Mouse (Mus musculus) forebrain, embryonic 11.5 days (tissue): ENCODE data around the gene Recql5. TPM values are rescaled to one million over a fixed set of nuclear protein-coding genes. Genes with fewer than 3 reads are reported as not detected.
"Not testable (repeated sequence)": the region's sequence is repeated elsewhere in the genome, so short reads cannot be mapped to it uniquely, and the experiment has no call there.

Experiments used
- ATAC-seq: fragments of 200-750 bp; cut with Nextera tagmentation; replicated peaks from 2 replicates; pipeline ENCODE4 v1.8.0; 2017; ENCODE audit warnings: moderate TSS enrichment; ENCODE audit not compliant: low FRiP score
- DNase-seq: peaks from one replicate; pipeline ENCODE4 v3.0.0-alpha.2; 2017; ENCODE audit warnings: low spot score
- H3K27ac ChIP-seq: fragments of 300-500 bp; sonication (generic); 2 replicates; pipeline ENCODE4 v1.5.1; 2014; ENCODE audit warnings: low read depth, low read length
- H3K27me3 ChIP-seq: fragments of 300-500 bp; sonication (generic); 2 replicates; pipeline ENCODE4 v1.6.1; 2014; ENCODE audit warnings: mild to moderate bottlenecking, low read length, mixed read lengths; ENCODE audit not compliant: control insufficient read depth, insufficient read depth
- H3K36me3 ChIP-seq: fragments of 300-500 bp; sonication (generic); 2 replicates; pipeline ENCODE4 v1.6.1; 2014; ENCODE audit warnings: mild to moderate bottlenecking, low read length, moderate library complexity, mixed read lengths; ENCODE audit not compliant: control insufficient read depth, insufficient read depth
- H3K4me1 ChIP-seq: fragments of 300-500 bp; sonication (generic); replicated peaks from 2 replicates; pipeline ENCODE4 v1.6.1; 2014; ENCODE audit warnings: low read length, mixed read lengths; ENCODE audit not compliant: control insufficient read depth, insufficient read depth
- H3K4me2 ChIP-seq: fragments of 300-500 bp; sonication (generic); 2 replicates; pipeline ENCODE4 v1.6.1; 2014; ENCODE audit warnings: low read depth, mild to moderate bottlenecking, low read length, moderate library complexity, mixed read lengths; ENCODE audit not compliant: severe bottlenecking
- H3K4me3 ChIP-seq: fragments of 300-500 bp; sonication (generic); 2 replicates; pipeline ENCODE4 v1.5.1; 2014; ENCODE audit warnings: low read depth, low read length
- H3K9ac ChIP-seq: fragments of 300-500 bp; sonication (generic); 2 replicates; pipeline ENCODE4 v1.6.1; 2014; ENCODE audit warnings: low read length
- H3K9me3 ChIP-seq: fragments of 300-500 bp; sonication (generic); 2 replicates; pipeline ENCODE4 v1.6.1; 2016; ENCODE audit warnings: low read length, mixed read lengths; ENCODE audit not compliant: control insufficient read depth
- WGBS: fragments of 180-500 bp; shearing (Covaris S2); extraction: QIAGEN DNeasy Blood & Tissue Kit; methylation state at CpG from one replicate; pipeline ENCODE4 v1.1.7; 2014; 5-methylcytosine and 5-hydroxymethylcytosine counted together
- polyA plus RNA-seq: library from polyadenylated mRNA; unstranded; fragments of >200 nt; fragmentation: Nextera tagmentation; extraction: Ambion mirVana; gene quantifications from 2 replicates; pipeline ENCODE4 v1.2.1, GENCODE M21; 2014

The Recql5 gene
- polyA plus RNA-seq, 1 experiment from 2014 or later: 28.3 TPM

- no peak for ATAC-seq
- H3K36me3 ChIP-seq: no peaks in the 10 kb centered on the region
- no peaks in the 10 kb centered on the region for H3K9me3 ChIP-seq
- H3K27ac ChIP-seq: no peak overlapping the region
- WGBS: 88% methylated on average over 3 of the region's 3 CpGs
- H3K9ac ChIP-seq: no peak overlapping the region
- H3K4me1 ChIP-seq: no peaks in the 10 kb centered on the region
- no peak overlapping the region for H3K4me3 ChIP-seq
- no peak overlapping the region for H3K4me2 ChIP-seq
- no peaks in the 10 kb centered on the region for H3K27me3 ChIP-seq
- no peak for DNase-seq
Measured at GRCm38 (mm10) chr11:115875935-115876334, 57.3 kb downstream of the Recql5 start.

- H3K4me1 ChIP-seq: no peaks in the 10 kb centered on the region
- H3K9ac ChIP-seq: no peak overlapping the region
- no peaks in the 10 kb centered on the region for H3K36me3 ChIP-seq
- H3K27me3 ChIP-seq: no peaks in the 10 kb centered on the region
- DNase-seq (no peak), ATAC-seq (no peak)
- 73% methylated on average over 4 of the region's 4 CpGs for WGBS
- no peaks in the 10 kb centered on the region for H3K9me3 ChIP-seq
- no peak overlapping the region for H3K4me3 ChIP-seq
- H3K4me2 ChIP-seq: no peak overlapping the region
- H3K27ac ChIP-seq: no peak overlapping the region
Measured at GRCm38 (mm10) chr11:115872437-115872836, 60.8 kb downstream of the Recql5 start.

- ATAC-seq: no peak
- Histone ChIP-seq H3K27me3 (no peaks in the 10 kb centered on the region), H3K9ac (no peak overlapping the region), H3K4me1 (0 out of 2 replicates have a peak, but pooled peaks cover 3% of the 10 kb centered on the region), H3K4me3 (no peak overlapping the region), H3K9me3 (no peaks in the 10 kb centered on the region), H3K4me2 (no peak overlapping the region), H3K27ac (no peak overlapping the region), H3K36me3 (no peaks in the 10 kb centered on the region)
- 87% methylated on average over 8 of the region's 8 CpGs for whole genome bisulfite sequencing
- DNase-seq: no peak
Measured at GRCm38 (mm10) chr11:115869393-115869792, 63.9 kb downstream of the Recql5 start.

- Histone ChIP-seq H3K9me3 (no peaks in the 10 kb centered on the region), H3K4me2 (no peak overlapping the region), H3K36me3 (no peaks in the 10 kb centered on the region), H3K27me3 (peaks cover 18% of the 10 kb centered on the region), H3K27ac (no peak overlapping the region), H3K4me3 (no peak overlapping the region), H3K4me1 (peaks cover 6% of the 10 kb centered on the region), H3K9ac (no peak overlapping the region)
- DNase-seq (no peak), ATAC-seq (no peak)
- WGBS: 90% methylated on average over 8 of the region's 8 CpGs
Measured at GRCm38 (mm10) chr11:115863895-115864294, 69.4 kb downstream of the Recql5 start.

DNA sequence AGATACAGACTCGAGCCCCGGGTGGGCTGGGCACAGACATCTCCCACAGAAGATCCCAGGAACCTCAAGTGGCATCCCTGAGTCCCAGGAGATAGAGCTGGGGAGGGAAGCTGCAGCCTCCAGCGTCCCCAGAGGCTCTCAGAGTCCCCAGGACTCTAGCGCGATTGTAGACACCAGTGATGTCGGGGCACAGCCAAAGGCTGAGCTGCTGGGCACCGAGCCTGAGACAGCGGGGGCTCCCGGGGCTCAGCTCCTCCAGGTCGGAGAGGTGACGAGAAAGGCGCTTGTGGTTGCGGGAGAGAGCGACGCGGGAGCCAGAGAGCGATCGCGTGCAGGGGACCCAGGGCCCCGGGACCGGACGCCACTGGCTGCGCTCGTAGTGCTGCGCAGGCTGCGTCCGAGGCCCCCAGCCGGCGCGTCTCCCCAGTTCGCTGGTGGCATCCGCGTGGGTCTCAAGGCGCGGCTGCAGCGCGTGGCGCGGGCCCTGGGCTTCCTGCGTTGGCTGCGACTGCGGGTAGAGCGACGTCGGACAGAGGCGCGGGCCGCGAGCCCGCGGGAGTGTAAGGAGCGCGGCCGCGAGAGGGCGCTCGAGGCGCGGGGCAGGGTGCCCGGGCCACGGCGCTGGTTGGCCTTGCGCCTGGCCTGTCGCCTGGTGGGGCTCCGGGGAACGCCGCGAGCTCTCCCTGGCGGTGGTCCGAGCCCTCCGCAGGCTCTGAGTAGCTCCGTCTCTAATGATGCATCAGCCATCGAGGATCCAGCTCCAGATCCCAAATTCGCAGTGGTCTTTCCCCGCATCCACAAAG is 73.9 kb downstream of the Recql5 start:
- no peaks in the 10 kb centered on the region for H3K36me3 ChIP-seq
- H3K4me2 ChIP-seq: peak overlapping the region; percentile 51; the same call in 1 of the 2 replicates
- peak; percentile 93 for DNase-seq
- H3K4me1 ChIP-seq: peaks cover 3% of the 10 kb centered on the region
- 4% methylated on average over 75 of the region's 75 CpGs for WGBS
- H3K27me3 ChIP-seq: peaks cover 35% of the 10 kb centered on the region
- peak overlapping the region; percentile 29 for H3K4me3 ChIP-seq
- H3K27ac ChIP-seq: no peak overlapping the region
- H3K9me3 ChIP-seq: no peaks in the 10 kb centered on the region
- peak overlapping the region; percentile 45 for H3K9ac ChIP-seq
- ATAC-seq: peak; percentile 86

DNA sequence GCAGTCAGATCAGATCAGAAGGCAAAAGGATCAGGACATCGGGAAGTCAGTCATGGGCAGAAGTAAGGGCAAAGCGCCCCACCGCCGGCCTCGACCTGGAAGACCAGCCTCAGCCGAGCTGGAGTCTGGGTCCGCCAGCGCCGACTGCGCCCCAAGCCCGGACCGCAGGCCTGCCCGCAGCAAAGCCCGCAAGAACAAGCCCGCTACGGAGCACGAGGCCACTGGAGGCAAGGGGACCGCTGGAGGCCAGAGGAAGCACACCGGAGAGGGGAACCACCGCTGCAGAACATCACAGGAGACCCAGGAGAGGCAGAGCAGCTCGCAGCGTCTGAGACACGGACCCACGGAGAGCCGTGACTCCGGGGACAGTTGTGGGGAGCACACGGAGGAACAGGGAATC is 74.9 kb downstream of the Recql5 start, which contains the start of gene Myo15b:
Myo15b (plus strand) TSS at position 53 of the 400 bp plus-strand sequence.
- Histone ChIP-seq H3K9ac (peak within 1 kb of the TSS; percentile 45), H3K4me2 (peak within 1 kb of the TSS; percentile 51; the same call in 1 of the 2 replicates), H3K36me3 (no peaks in the 10 kb centered on the region), H3K27ac (no peak within 1 kb of the TSS), H3K9me3 (no peaks in the 10 kb centered on the region), H3K4me1 (peaks cover 3% of the 10 kb centered on the region), H3K27me3 (peaks cover 35% of the 10 kb centered on the region), H3K4me3 (peak within 1 kb of the TSS; percentile 29)
- ATAC-seq (no peak), DNase-seq (no peak)
- 14% methylated on average over 27 of the region's 27 CpGs for WGBS

DNA sequence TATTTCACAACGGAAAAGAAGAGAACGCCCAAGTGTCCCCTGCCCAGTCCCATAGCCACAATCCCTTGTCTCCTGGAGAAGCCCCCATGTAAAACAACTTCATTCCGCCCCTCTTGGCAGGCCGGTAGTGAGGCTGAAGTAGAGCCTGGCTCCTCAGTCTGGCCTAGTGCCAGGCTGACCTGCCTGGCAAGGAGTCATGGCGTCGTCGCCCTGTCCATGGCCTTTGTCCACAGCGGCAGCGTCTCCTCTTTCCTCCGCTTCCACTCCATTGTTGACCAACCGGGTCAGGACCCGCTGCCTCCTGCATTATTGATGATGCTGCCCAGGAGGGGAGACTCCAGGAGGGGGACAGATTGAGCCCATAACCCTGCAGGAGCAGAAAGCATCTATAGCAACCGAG is 75.3 kb downstream of the Recql5 start:
- Histone ChIP-seq H3K4me1 (peaks cover 3% of the 10 kb centered on the region), H3K9me3 (no peaks in the 10 kb centered on the region), H3K27ac (no peak overlapping the region), H3K27me3 (peaks cover 35% of the 10 kb centered on the region), H3K36me3 (no peaks in the 10 kb centered on the region), H3K9ac (no peak overlapping the region), H3K4me2 (no peak overlapping the region), H3K4me3 (no peak overlapping the region)
- no peak for DNase-seq
- no peak for ATAC-seq
- 55% methylated on average over 13 of the region's 13 CpGs for WGBS

- ATAC-seq, H3K4me3 ChIP-seq, H3K36me3 ChIP-seq, H3K27ac ChIP-seq, H3K9me3 ChIP-seq, H3K4me2 ChIP-seq, H3K9ac ChIP-seq, DNase-seq, H3K4me1 ChIP-seq: not testable (repeated sequence)
- peaks cover 35% of the 10 kb centered on the region for H3K27me3 ChIP-seq
- 86% methylated on average over 4 of the region's 4 CpGs for WGBS
Measured at GRCm38 (mm10) chr11:115857146-115857545, 76.1 kb downstream of the Recql5 start.

- Histone ChIP-seq H3K4me1 (peaks cover 3% of the 10 kb centered on the region), H3K9ac (no peak overlapping the region), H3K9me3 (no peaks in the 10 kb centered on the region), H3K36me3 (no peaks in the 10 kb centered on the region), H3K4me2 (no peak overlapping the region), H3K4me3 (no peak overlapping the region), H3K27me3 (peaks cover 25% of the 10 kb centered on the region), H3K27ac (no peak overlapping the region)
- ATAC-seq (no peak), DNase-seq (no peak)
- WGBS: 77% methylated on average over 6 of the region's 6 CpGs
Measured at GRCm38 (mm10) chr11:115854674-115855073, 78.6 kb downstream of the Recql5 start.
